ENCODE assay signal across 13 mouse cellular contexts in genomic region chr5:67634339-67634738, GRCm38 (mm10). TPM values are rescaled to one million over a fixed set of nuclear protein-coding genes. Genes with fewer than 3 reads are reported as not detected.
A peak's percentile ranks its signal among the peaks of the same experiment; 100 is the strongest.
DNase-seq lines count a peak whose midpoint lies in the region; ATAC-seq and TF ChIP-seq lines count a peak whose summit lies in the region.
"Had no signal": no experiment of that assay in that cellular context is flagged by ENCODE, and none has a peak within 500 bp of the region (broad histone marks: within the 10 kb centered on the region; RNA-seq: fewer than 3 reads in every experiment).

No protein-coding gene starts in this region.

- H3K4me3 ChIP-seq in kidney, postnatal 0 days (replicated peaks; ENCODE audit: low read depth, low read length), result no peak overlapping the region
- H3K4me3 ChIP-seq in forebrain, embryonic 13.5 days, result no peak overlapping the region
- H3K4me3 ChIP-seq in lung, postnatal 0 days (ENCODE audit: low read depth, low read length), result no peak overlapping the region
- no peak overlapping the region for H3K4me3 ChIP-seq in liver, embryonic 12.5 days
- H3K4me3 ChIP-seq: embryonic facial prominence, embryonic 15.5 days; limb, embryonic 13.5 days; megakaryocyte, embryonic 14.5 days had no signal

- no peak for TF ChIP-seq EP300 in lung, postnatal 0 days (IDR thresholded peaks at IDR 0.05)

- no peak overlapping the region for H3K4me2 ChIP-seq in kidney, postnatal 0 days (ENCODE audit: low read length)
- H3K4me2 ChIP-seq in forebrain, embryonic 13.5 days, result peak overlapping the region; percentile 49; the same call in 1 of the 2 replicates
- H3K4me2 ChIP-seq in lung, postnatal 0 days (replicated peaks; ENCODE audit: low read depth, low read length), result no peak overlapping the region
- H3K4me2 ChIP-seq in liver, embryonic 12.5 days, result no peak overlapping the region

- intact Hi-C loops in left cerebral cortex, postnatal 36 days (cut with DNase I), result no loop called here

- H3K9me3 ChIP-seq in kidney, postnatal 0 days (replicated peaks; ENCODE audit: low read length), result no peaks in the 10 kb centered on the region
- H3K9me3 ChIP-seq in forebrain, embryonic 13.5 days (replicated peaks), result no peaks in the 10 kb centered on the region
- no peaks in the 10 kb centered on the region for H3K9me3 ChIP-seq in lung, postnatal 0 days (ENCODE audit: low read length)
- H3K9me3 ChIP-seq in liver, embryonic 12.5 days (replicated peaks), result no peaks in the 10 kb centered on the region
- H3K9me3 ChIP-seq: embryonic facial prominence, embryonic 15.5 days; limb, embryonic 13.5 days; megakaryocyte, embryonic 14.5 days had no signal

- peak overlapping the region; percentile 19; the same call in 1 of the 2 replicates for H3K27ac ChIP-seq in kidney, postnatal 0 days
- H3K27ac ChIP-seq in forebrain, embryonic 13.5 days, result peak overlapping the region; percentile 54
- H3K27ac ChIP-seq in lung, postnatal 0 days (ENCODE audit: low read length), result peak overlapping the region; percentile 11; the same call in 1 of the 2 replicates
- H3K27ac ChIP-seq in liver, embryonic 12.5 days, result no peak overlapping the region
- H3K27ac ChIP-seq: embryonic facial prominence, embryonic 15.5 days; limb, embryonic 13.5 days; stomach, postnatal 0 days had no signal

- no peaks in the 10 kb centered on the region for H3K27me3 ChIP-seq in kidney, postnatal 0 days (ENCODE audit: insufficient read depth, low read length)
- H3K27me3 ChIP-seq in forebrain, embryonic 13.5 days, result no peaks in the 10 kb centered on the region; the same call in 1 of the 2 replicates
- no peaks in the 10 kb centered on the region for H3K27me3 ChIP-seq in lung, postnatal 0 days (replicated peaks; ENCODE audit: insufficient read depth, low read length)
- H3K27me3 ChIP-seq in liver, embryonic 12.5 days (replicated peaks), result no peaks in the 10 kb centered on the region
- H3K27me3 ChIP-seq: embryonic facial prominence, embryonic 15.5 days; megakaryocyte, embryonic 14.5 days had no signal

- no peaks in the 10 kb centered on the region for H3K36me3 ChIP-seq in kidney, postnatal 0 days (ENCODE audit: insufficient read depth, low read length)
- peaks cover 13% of the 10 kb centered on the region; the same call in 1 of the 2 replicates for H3K36me3 ChIP-seq in forebrain, embryonic 13.5 days (ENCODE audit: poor library complexity, severe bottlenecking)
- no peaks in the 10 kb centered on the region for H3K36me3 ChIP-seq in lung, postnatal 0 days (ENCODE audit: insufficient read depth, low read length)
- H3K36me3 ChIP-seq in liver, embryonic 12.5 days, result peaks cover 61% of the 10 kb centered on the region
- H3K36me3 ChIP-seq: embryonic facial prominence, embryonic 15.5 days; limb, embryonic 13.5 days had no signal

- no peak for DNase-seq in kidney, postnatal 0 days (ENCODE audit: low spot score)
- DNase-seq in kidney, postnatal 36 days, result no peak
- DNase-seq in lung, postnatal 0 days (ENCODE audit: low spot score), result peak; percentile 36
- DNase-seq in retina, embryonic 14.5 days (ENCODE audit: low spot score), result peak; percentile 9
- DNase-seq in left cerebral cortex, postnatal 36 days (ENCODE audit: low spot score in 2 of 2), result no peak
- DNase-seq in urinary bladder, postnatal 25 days (ENCODE audit: low spot score), result no peak

- TF ChIP-seq CTCF in kidney, postnatal 0 days (IDR thresholded peaks at IDR 0.05; ENCODE audit: low read depth), result no peak
- TF ChIP-seq CTCF in lung, postnatal 0 days (IDR thresholded peaks at IDR 0.05), result no peak

- H3K9ac ChIP-seq in kidney, postnatal 0 days (ENCODE audit: low read depth, low read length), result no peak overlapping the region
- no peak overlapping the region for H3K9ac ChIP-seq in forebrain, embryonic 13.5 days
- no peak overlapping the region for H3K9ac ChIP-seq in lung, postnatal 0 days (replicated peaks; ENCODE audit: low read depth)
- H3K9ac ChIP-seq in liver, embryonic 12.5 days, result no peak overlapping the region
- H3K9ac ChIP-seq: embryonic facial prominence, embryonic 15.5 days; limb, embryonic 13.5 days had no signal

- no peak for ATAC-seq in kidney, postnatal 0 days (replicated peaks; ENCODE audit: low FRiP score, low read depth)
- peak; percentile 82 for ATAC-seq in forebrain, embryonic 13.5 days
- ATAC-seq in lung, postnatal 0 days, result peak; percentile 77
- no peak for ATAC-seq in liver, embryonic 12.5 days
- ATAC-seq: activated CD4-positive, CD25-positive, alpha-beta regulatory T cell, adult 4 months had no signal

- H3K4me1 ChIP-seq in kidney, postnatal 0 days (replicated peaks; ENCODE audit: insufficient read depth, low read length), result 0 out of 2 replicates have a peak, but pooled peaks cover 5% of the 10 kb centered on the region
- peaks cover 20% of the 10 kb centered on the region for H3K4me1 ChIP-seq in forebrain, embryonic 13.5 days
- H3K4me1 ChIP-seq in lung, postnatal 0 days (ENCODE audit: insufficient read depth, low read depth, low read length), result peaks cover 3% of the 10 kb centered on the region; the same call in 1 of the 2 replicates
- H3K4me1 ChIP-seq in liver, embryonic 12.5 days, result peaks cover 7% of the 10 kb centered on the region

- 28% methylated on average over 3 of the region's 3 CpGs for WGBS in kidney, postnatal 0 days
- WGBS in forebrain, embryonic 13.5 days, result 8% methylated on average over 3 of the region's 3 CpGs
- WGBS in lung, postnatal 0 days, result 45% methylated on average over 3 of the region's 3 CpGs
- 61% methylated on average over 3 of the region's 3 CpGs for WGBS in liver, embryonic 12.5 days (ENCODE audit: insufficient replicate concordance)

RNA-seq across cellular contexts. Expression of gene Shisa3, which starts 26.7 kb away (rescaled TPM):
- 43.5 and 44.3 TPM in 2 replicates for polyA plus RNA-seq in kidney, postnatal 0 days (2015; fragmentation: Nextera tagmentation; extraction: Ambion mirVana)
- polyA plus RNA-seq in forebrain, embryonic 13.5 days (2015; fragmentation: Nextera tagmentation; extraction: Ambion mirVana), result 0.39 and 0.67 TPM in 2 replicates
- polyA plus RNA-seq in lung, postnatal 0 days (2015; fragmentation: Nextera tagmentation; extraction: Ambion mirVana), result 1.9 TPM in 2 replicates
- 5.7 and 7.5 TPM in 2 replicates for polyA plus RNA-seq in liver, embryonic 12.5 days (2016; fragmentation: Nextera tagmentation; extraction: Ambion mirVana)
- total RNA-seq in left cerebral cortex, postnatal 36 days (2021), result 1 to 10 TPM; 1.2 TPM

Comparison
In these comparisons a context has a peak if more than half of its experiments do, and no peak if none do; other contexts are left out.
1. ATAC-seq: peak in forebrain, embryonic 13.5 days (single experiment) and lung, postnatal 0 days (single experiment); none in kidney, postnatal 0 days (single experiment) and liver, embryonic 12.5 days (single experiment).
2. DNase-seq: peak in lung, postnatal 0 days (single experiment) and retina, embryonic 14.5 days (single experiment); none in kidney, postnatal 0 days (single experiment), kidney, postnatal 36 days (0 of 2), left cerebral cortex, postnatal 36 days (0 of 2) and urinary bladder, postnatal 25 days (single experiment).